Mouse (Mus musculus): ENCODE results near the gene Nr5a2. TPM values are rescaled to one million over a fixed set of nuclear protein-coding genes. Genes with fewer than 3 reads are reported as not detected.
A peak's percentile ranks its signal among the peaks of the same experiment; 100 is the strongest.

Nr5a2 gene
- polyA plus RNA-seq, 1 experiment from 2014 or later: 0.23 TPM

- ATAC-seq: no peak
- Histone ChIP-seq H3K27ac (ENCODE audit: low read length) (no peak overlapping the region), H3K9ac (replicated peaks; ENCODE audit: low read depth, low read length) (no peak overlapping the region), H3K4me1 (replicated peaks; ENCODE audit: control insufficient read depth, insufficient read depth, low read length) (no peaks in the 10 kb centered on the region), H3K9me3 (ENCODE audit: control insufficient read depth, low read length) (peaks cover 5% of the 10 kb centered on the region), H3K36me3 (ENCODE audit: control insufficient read depth, insufficient read depth) (no peaks in the 10 kb centered on the region), H3K4me2 (ENCODE audit: low read length) (no peak overlapping the region), H3K27me3 (replicated peaks; ENCODE audit: control insufficient read depth, insufficient read depth, low read length) (no peaks in the 10 kb centered on the region), H3K4me3 (replicated peaks; ENCODE audit: low read length) (no peak overlapping the region)
- 89% methylated on average over 4 of the region's 4 CpGs for WGBS
Observed at GRCm38 (mm10) chr1:136898130-136898529, 62.1 kb downstream of the Nr5a2 start.

DNA sequence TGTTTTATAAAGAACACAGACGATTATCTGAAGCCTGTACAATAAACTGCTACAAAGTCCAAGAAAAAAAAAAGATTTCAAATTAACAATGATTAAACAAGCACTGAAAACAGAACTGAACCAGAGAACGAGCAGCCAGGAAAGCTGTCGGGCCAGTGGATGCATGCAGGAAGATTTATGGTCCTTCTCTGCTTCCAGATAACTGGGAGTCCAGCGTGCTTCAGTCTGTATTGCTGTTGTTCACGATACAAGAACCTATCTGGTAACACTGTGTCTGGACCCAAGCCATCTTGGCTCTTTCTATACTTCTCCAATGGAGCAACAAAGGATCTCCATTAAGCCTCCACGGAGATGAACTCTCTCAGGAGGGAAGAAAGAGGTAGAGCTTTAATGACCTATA, 63.9 kb downstream of the Nr5a2 start:
- Histone ChIP-seq H3K27me3 (replicated peaks; ENCODE audit: control insufficient read depth, insufficient read depth, low read length) (no peaks in the 10 kb centered on the region), H3K9me3 (ENCODE audit: control insufficient read depth, low read length) (peaks cover 3% of the 10 kb centered on the region), H3K36me3 (ENCODE audit: control insufficient read depth, insufficient read depth) (no peaks in the 10 kb centered on the region), H3K4me2 (ENCODE audit: low read length) (no peak overlapping the region), H3K4me3 (replicated peaks; ENCODE audit: low read length) (no peak overlapping the region), H3K4me1 (replicated peaks; ENCODE audit: control insufficient read depth, insufficient read depth, low read length) (no peaks in the 10 kb centered on the region), H3K9ac (replicated peaks; ENCODE audit: low read depth, low read length) (no peak overlapping the region), H3K27ac (ENCODE audit: low read length) (no peak overlapping the region)
- no peak for ATAC-seq
- 50% methylated on average over 6 of the region's 6 CpGs for WGBS

DNA sequence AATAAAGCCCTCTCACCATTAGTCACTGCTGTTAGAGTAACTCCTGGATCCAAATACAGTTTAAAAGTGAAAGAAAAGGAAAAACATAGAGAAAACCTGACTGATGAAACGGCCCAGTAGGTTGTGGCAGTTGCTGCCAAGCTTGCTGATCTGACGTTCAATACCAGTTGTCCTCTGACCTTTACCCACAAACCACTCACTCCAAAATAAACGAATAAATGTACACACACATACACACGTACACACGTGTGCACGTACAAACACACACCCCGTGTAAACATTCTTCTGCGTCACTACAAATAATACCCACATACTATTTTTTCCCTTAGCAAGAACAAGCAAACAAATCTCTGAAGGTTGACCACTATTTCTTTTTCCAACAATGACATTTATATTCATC, 64.4 kb downstream of the Nr5a2 start:
- no peak overlapping the region for H3K4me3 ChIP-seq (replicated peaks; ENCODE audit: low read length)
- no peak overlapping the region for H3K9ac ChIP-seq (replicated peaks; ENCODE audit: low read depth, low read length)
- H3K4me1 ChIP-seq (replicated peaks; ENCODE audit: control insufficient read depth, insufficient read depth, low read length): no peaks in the 10 kb centered on the region
- H3K27ac ChIP-seq (ENCODE audit: low read length): no peak overlapping the region
- 92% methylated on average over 8 of the region's 8 CpGs for WGBS
- H3K4me2 ChIP-seq (ENCODE audit: low read length): no peak overlapping the region
- H3K9me3 ChIP-seq (ENCODE audit: control insufficient read depth, low read length): no peaks in the 10 kb centered on the region; the same call in 1 of the 2 replicates
- H3K36me3 ChIP-seq (ENCODE audit: control insufficient read depth, insufficient read depth): no peaks in the 10 kb centered on the region
- H3K27me3 ChIP-seq (replicated peaks; ENCODE audit: control insufficient read depth, insufficient read depth, low read length): no peaks in the 10 kb centered on the region
- no peak for ATAC-seq

DNA sequence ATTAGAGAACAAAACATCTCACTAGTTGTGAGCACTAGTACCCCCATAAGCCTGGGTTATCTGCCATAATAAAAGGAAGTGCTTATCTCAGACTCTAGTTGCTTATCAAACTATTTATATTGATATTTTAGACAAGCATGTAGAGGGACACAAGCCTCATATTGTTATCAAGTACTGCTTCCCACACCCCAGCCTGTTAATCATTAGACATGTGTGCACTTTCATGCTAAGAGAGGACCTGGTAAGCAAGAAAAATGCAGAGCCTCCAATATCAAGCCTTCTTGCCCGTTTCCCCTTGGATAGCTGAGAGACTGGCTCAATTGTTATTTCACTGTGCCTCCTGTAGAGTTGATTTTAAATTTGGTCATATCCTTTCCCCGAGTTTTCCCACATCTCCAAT, 65.5 kb downstream of the Nr5a2 start:
- Histone ChIP-seq H3K9ac (replicated peaks; ENCODE audit: low read depth, low read length) (no peak overlapping the region), H3K4me1 (replicated peaks; ENCODE audit: control insufficient read depth, insufficient read depth, low read length) (no peaks in the 10 kb centered on the region), H3K4me2 (ENCODE audit: low read length) (no peak overlapping the region), H3K4me3 (replicated peaks; ENCODE audit: low read length) (no peak overlapping the region), H3K27me3 (replicated peaks; ENCODE audit: control insufficient read depth, insufficient read depth, low read length) (no peaks in the 10 kb centered on the region), H3K36me3 (ENCODE audit: control insufficient read depth, insufficient read depth) (no peaks in the 10 kb centered on the region), H3K27ac (ENCODE audit: low read length) (no peak overlapping the region), H3K9me3 (ENCODE audit: control insufficient read depth, low read length) (no peaks in the 10 kb centered on the region)
- no peak for ATAC-seq
- 63% methylated on average over 2 of the region's 2 CpGs for WGBS

GRCm38 (mm10) chr1:136893162-136893561, 67.1 kb downstream of the Nr5a2 start:
- Histone ChIP-seq H3K9ac (replicated peaks; ENCODE audit: low read depth, low read length) (no peak overlapping the region), H3K4me1 (replicated peaks; ENCODE audit: control insufficient read depth, insufficient read depth, low read length) (0 out of 2 replicates have a peak, but pooled peaks cover 2% of the 10 kb centered on the region), H3K27me3 (replicated peaks; ENCODE audit: control insufficient read depth, insufficient read depth, low read length) (no peaks in the 10 kb centered on the region), H3K9me3 (ENCODE audit: control insufficient read depth, low read length) (no peaks in the 10 kb centered on the region), H3K27ac (ENCODE audit: low read length) (no peak overlapping the region), H3K4me3 (replicated peaks; ENCODE audit: low read length) (no peak overlapping the region), H3K4me2 (ENCODE audit: low read length) (no peak overlapping the region), H3K36me3 (ENCODE audit: control insufficient read depth, insufficient read depth) (no peaks in the 10 kb centered on the region)
- no peak for ATAC-seq
- 92% methylated on average over 6 of the region's 6 CpGs for WGBS

DNA sequence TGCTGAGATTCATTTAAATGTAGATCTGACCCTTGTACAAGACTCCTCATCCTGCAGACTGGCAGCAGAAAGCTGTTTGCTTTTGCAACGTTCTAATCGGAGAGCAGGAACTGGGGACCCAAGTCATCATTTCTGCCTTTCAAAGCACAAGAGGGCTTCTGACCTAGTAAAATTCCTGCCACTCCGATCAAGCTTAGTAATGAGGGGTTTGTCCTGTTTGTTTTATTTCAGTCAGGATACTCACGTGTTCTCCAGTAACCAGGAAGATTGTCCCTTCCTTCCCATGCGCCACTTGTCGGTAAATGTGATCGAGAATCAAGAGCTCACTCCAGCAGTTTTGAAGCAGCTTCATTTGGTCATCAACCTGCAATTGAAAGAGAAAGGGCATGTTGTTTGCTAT, 69.8 kb downstream of the Nr5a2 start:
- 73% methylated on average over 7 of the region's 7 CpGs for WGBS
- Histone ChIP-seq H3K27ac (ENCODE audit: low read length) (no peak overlapping the region), H3K9ac (replicated peaks; ENCODE audit: low read depth, low read length) (no peak overlapping the region), H3K4me1 (replicated peaks; ENCODE audit: control insufficient read depth, insufficient read depth, low read length) (0 out of 2 replicates have a peak, but pooled peaks cover 2% of the 10 kb centered on the region), H3K4me3 (replicated peaks; ENCODE audit: low read length) (no peak overlapping the region), H3K9me3 (ENCODE audit: control insufficient read depth, low read length) (no peaks in the 10 kb centered on the region), H3K27me3 (replicated peaks; ENCODE audit: control insufficient read depth, insufficient read depth, low read length) (no peaks in the 10 kb centered on the region), H3K4me2 (ENCODE audit: low read length) (no peak overlapping the region), H3K36me3 (ENCODE audit: control insufficient read depth, insufficient read depth) (no peaks in the 10 kb centered on the region)
- no peak for ATAC-seq

DNA sequence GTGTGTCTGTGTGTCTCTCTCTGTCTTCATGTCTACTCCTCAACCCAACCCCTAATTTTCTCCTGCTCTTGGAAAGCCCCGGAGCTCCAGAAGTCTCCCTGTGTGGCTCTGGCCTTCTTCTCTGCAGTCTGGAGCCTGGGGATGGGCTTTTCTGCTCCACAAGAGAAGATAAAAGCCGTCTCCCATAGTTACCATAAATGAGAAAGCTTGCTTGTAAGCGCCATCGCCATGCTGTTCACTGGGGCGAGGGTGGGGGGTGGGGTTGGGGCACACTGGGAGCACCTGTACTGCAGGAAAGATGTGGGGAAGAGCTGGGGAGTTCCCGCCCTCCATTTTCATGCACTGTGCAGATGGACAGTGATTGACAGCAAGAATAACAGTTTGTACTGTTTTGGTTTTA, 71.5 kb downstream of the Nr5a2 start:
- no peak for ATAC-seq
- H3K27ac ChIP-seq (ENCODE audit: low read length): no peak overlapping the region
- H3K9ac ChIP-seq (replicated peaks; ENCODE audit: low read depth, low read length): no peak overlapping the region
- no peak overlapping the region for H3K4me3 ChIP-seq (replicated peaks; ENCODE audit: low read length)
- H3K4me1 ChIP-seq (replicated peaks; ENCODE audit: control insufficient read depth, insufficient read depth, low read length): 0 out of 2 replicates have a peak, but pooled peaks cover 2% of the 10 kb centered on the region
- no peaks in the 10 kb centered on the region for H3K36me3 ChIP-seq (ENCODE audit: control insufficient read depth, insufficient read depth)
- no peaks in the 10 kb centered on the region for H3K9me3 ChIP-seq (ENCODE audit: control insufficient read depth, low read length)
- no peak overlapping the region for H3K4me2 ChIP-seq (ENCODE audit: low read length)
- 30% methylated on average over 6 of the region's 6 CpGs for WGBS
- no peaks in the 10 kb centered on the region for H3K27me3 ChIP-seq (replicated peaks; ENCODE audit: control insufficient read depth, insufficient read depth, low read length)

DNA sequence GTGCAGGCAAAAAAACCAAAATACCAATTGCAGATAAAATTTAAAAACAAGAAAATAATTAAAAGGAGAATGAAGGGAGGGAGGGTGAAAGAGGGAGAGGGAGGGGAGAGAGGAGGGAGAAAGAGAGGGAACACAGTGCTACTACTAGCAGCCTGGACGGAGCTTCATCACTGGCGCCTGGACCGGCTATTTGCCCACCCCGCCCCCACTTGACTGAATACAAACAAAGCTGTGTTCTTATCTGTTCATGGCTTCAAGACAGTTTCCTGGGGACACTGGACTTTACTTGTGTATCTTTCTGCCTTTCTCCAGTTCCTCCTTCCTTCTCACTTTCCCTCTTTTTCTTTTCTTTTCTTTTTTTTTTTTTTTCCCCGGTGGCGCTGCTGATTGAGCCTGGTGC, 73.6 kb downstream of the Nr5a2 start:
- Histone ChIP-seq H3K27me3 (replicated peaks; ENCODE audit: control insufficient read depth, insufficient read depth, low read length) (no peaks in the 10 kb centered on the region), H3K36me3 (ENCODE audit: control insufficient read depth, insufficient read depth) (no peaks in the 10 kb centered on the region), H3K4me3 (replicated peaks; ENCODE audit: low read length) (no peak overlapping the region), H3K9ac (replicated peaks; ENCODE audit: low read depth, low read length) (no peak overlapping the region), H3K4me2 (ENCODE audit: low read length) (no peak overlapping the region), H3K9me3 (ENCODE audit: control insufficient read depth, low read length) (no peaks in the 10 kb centered on the region), H3K27ac (ENCODE audit: low read length) (no peak overlapping the region), H3K4me1 (replicated peaks; ENCODE audit: control insufficient read depth, insufficient read depth, low read length) (0 out of 2 replicates have a peak, but pooled peaks cover 2% of the 10 kb centered on the region)
- ATAC-seq: no peak
- 54% methylated on average over 6 of the region's 6 CpGs for WGBS

- 80% methylated on average over 13 of the region's 13 CpGs for WGBS
- no peaks in the 10 kb centered on the region for H3K4me1 ChIP-seq (replicated peaks; ENCODE audit: control insufficient read depth, insufficient read depth, low read length)
- no peaks in the 10 kb centered on the region for H3K9me3 ChIP-seq (ENCODE audit: control insufficient read depth, low read length)
- no peak overlapping the region for H3K4me2 ChIP-seq (ENCODE audit: low read length)
- no peaks in the 10 kb centered on the region for H3K36me3 ChIP-seq (ENCODE audit: control insufficient read depth, insufficient read depth)
- H3K27ac ChIP-seq (ENCODE audit: low read length): peak overlapping the region; percentile 10; the same call in 1 of the 2 replicates
- no peaks in the 10 kb centered on the region for H3K27me3 ChIP-seq (replicated peaks; ENCODE audit: control insufficient read depth, insufficient read depth, low read length)
- ATAC-seq: peak; percentile 67
- no peak overlapping the region for H3K9ac ChIP-seq (replicated peaks; ENCODE audit: low read depth, low read length)
- no peak overlapping the region for H3K4me3 ChIP-seq (replicated peaks; ENCODE audit: low read length)
Observed at GRCm38 (mm10) chr1:136883458-136884174, 76.6 kb downstream of the Nr5a2 start.

DNA sequence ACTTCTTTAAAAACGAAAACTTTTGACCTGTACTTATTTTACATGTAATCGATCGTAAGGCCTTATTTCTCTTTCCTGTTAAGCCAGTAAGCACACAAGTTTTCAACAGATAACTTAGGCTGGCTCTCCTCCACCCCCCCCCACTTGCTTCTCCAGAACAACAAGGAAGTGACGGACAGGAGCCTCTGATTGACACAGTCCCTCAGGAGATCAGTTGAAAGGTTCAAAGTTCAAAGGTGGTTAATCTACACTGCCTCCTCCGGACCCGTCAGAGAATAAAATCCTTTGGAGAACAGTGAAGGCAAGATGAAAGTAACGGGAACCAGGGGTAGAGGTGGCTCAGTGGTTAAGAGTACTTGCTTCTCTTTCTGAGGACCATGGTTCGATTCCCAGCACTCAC, 80.0 kb downstream of the Nr5a2 start:
- Histone ChIP-seq H3K27ac (ENCODE audit: low read length) (no peak overlapping the region), H3K9me3 (ENCODE audit: control insufficient read depth, low read length) (no peaks in the 10 kb centered on the region), H3K4me2 (ENCODE audit: low read length) (no peak overlapping the region), H3K36me3 (ENCODE audit: control insufficient read depth, insufficient read depth) (no peaks in the 10 kb centered on the region), H3K4me1 (replicated peaks; ENCODE audit: control insufficient read depth, insufficient read depth, low read length) (no peaks in the 10 kb centered on the region), H3K4me3 (replicated peaks; ENCODE audit: low read length) (no peak overlapping the region), H3K9ac (replicated peaks; ENCODE audit: low read depth, low read length) (no peak overlapping the region), H3K27me3 (replicated peaks; ENCODE audit: control insufficient read depth, insufficient read depth, low read length) (no peaks in the 10 kb centered on the region)
- no peak for ATAC-seq
- WGBS: 90% methylated on average over 8 of the region's 8 CpGs
